Mouse (Mus musculus) hindlimb bud, embryonic 11.5 days (tissue): ENCODE data around the gene Pnldc1.
"Not testable (repeated sequence)": the region's sequence is repeated elsewhere in the genome, so short reads cannot be mapped to it uniquely, and the experiment has no call there.

Experiments used
- DNase-seq: peaks from one replicate; pipeline ENCODE4 v3.0.0-alpha.2; 2012; ENCODE audit warnings: low read depth, low spot score; ENCODE audit errors: extremely low spot score

Pnldc1 gene

GRCm38 (mm10) chr17:12909361-12910280, at the start of gene Pnldc1:
Pnldc1 (minus strand) TSS chr17:12910230.
- no peak for DNase-seq

DNA sequence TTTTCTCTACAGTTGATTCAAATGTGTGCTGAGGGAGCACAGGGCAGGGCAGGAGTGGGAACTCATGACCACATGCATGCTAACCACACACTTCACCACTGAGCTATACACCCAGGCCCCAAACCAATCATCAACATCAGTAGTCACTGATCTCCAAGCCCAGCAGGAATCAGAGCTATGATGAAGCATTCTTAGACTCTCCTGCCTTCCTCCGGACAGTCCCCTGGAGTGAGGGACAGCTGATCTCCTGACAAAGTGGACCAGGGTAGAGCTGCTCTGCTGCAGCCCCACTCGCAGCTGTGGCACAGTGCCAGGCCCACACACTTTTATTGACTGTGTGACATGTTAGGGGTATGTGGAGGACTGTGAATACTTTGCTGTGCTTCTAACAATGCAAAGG, 49.3 kb upstream of the Pnldc1 start:
- not testable (repeated sequence) for DNase-seq

DNA sequence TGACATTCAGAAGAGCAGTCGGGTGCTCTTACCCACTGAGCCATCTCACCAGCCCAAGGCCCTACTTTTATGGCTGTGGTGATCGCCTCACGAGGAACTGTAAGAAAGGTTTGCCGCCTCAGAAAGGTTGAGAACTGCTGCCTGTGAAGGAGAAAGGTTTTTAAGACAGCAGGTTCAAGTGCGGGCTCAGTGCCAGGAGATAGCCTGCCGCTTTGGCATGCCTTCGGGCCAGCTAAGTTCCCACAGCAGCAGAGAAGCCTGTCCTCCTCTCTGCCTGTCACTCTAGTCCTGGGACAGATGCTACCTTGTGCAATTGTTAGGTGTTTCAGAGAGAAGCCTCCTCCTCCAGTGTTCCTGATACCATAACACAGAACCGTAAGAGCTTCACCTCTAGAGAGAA, 46.6 kb upstream of the Pnldc1 start:
- no peak for DNase-seq

- DNase-seq: no peak
Observed at GRCm38 (mm10) chr17:12949669-12950068, 39.6 kb upstream of the Pnldc1 start.

DNA sequence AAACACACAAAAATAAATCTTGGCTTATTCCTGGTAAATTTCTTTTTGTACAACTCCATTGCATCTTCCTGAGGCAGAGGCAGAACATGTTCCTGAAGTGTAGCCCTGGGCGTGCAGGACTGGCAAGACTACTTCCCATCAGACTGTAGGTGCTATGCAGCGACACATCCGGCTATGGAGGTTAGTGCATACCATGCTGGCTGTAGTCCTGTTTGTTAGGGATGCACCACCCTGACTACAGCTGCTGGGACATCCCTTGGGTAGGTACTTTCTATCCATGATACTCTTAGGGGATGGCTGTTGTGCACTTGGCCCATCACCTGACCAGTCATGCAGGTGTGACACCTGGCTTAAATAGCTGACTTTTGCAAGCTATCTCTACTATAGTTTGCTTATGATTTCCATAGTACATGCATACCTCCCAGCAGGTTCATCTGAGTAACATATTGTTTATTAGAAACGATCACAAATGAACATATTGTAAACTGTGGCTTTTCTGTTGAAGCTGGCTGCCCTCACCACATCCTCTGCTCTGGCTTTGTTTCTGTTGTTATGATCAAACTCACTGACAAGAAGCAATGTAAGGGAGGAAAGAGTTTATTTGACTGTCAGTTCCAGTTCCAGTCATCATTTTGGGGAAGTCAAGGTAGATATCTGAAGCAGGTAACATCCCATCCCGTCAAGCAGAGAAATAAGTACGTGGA, 32.6 kb upstream of the Pnldc1 start:
- no peak for DNase-seq

DNA sequence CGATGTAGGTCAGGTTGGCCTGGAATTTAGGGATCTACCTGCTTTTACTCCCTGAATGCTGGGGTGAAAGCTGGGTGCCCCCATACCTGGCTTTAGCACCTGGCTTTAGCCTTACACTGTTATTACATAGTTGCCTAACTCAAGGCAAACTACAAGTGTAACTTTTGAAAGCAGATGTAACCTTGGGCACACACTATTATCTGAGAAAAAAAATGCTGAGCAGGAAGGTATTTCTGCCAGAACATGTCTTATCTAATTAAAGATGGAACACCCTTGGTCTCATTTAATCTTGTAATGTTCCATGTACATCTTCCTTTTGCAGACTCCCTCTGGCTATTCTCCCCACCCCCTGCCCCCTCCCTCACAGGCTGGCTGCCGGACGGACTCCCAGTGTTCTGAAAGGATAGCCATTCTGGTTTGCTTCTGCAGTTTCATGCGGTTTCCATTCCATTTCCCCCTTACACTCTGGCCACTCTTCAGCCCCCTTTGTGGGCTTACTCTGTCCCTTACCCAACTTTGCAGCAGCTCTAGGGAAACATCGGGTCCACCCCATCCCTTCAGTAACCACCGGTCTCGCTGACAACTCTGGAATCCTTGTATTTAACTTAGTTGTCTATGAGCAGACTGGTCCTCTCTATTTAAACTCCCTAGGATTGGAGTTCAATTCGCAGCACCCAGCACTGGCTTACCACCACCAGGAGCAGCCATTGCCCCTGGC, 31.7 kb upstream of the Pnldc1 start:
- no peak for DNase-seq

DNA sequence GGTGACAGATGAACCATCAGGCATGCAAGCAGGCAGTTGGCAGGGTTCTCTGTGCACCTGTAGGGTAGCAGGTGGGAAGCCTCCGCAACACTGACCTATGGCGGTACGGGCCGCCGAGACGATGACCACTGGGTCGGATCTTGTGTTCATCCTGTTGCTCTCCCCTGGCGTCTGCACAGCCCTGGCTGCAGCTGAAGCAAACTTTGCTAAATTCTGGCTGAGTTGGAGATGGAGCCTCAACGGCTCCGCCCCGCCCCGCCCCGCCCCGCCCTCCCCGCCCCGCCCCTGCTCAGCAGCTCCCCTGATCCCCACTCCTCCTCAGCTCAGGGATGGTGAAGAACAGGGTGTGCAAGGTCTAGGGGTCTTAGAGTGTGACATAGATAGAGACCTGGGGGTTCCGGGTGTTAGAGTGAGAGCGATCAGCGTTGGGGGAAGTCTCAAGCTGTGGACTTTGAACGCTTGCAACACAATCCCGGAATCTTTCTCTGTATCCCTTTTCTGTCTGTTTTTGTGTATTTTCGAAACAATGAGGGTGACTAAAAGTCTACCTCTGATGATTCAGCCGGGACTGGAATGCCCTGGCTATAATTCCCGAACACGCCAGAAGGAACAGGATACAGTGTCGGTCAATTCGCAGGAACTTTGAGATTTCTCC, 30.2 kb upstream of the Pnldc1 start, which contains the start of gene Acat3:
Gene Acat3, minus strand, starts transcription at position 450 of the 655 bp plus-strand sequence.
- no peak for DNase-seq

GRCm38 (mm10) chr17:12939377-12940148, 29.5 kb upstream of the Pnldc1 start:
- DNase-seq: not testable (repeated sequence)

DNA sequence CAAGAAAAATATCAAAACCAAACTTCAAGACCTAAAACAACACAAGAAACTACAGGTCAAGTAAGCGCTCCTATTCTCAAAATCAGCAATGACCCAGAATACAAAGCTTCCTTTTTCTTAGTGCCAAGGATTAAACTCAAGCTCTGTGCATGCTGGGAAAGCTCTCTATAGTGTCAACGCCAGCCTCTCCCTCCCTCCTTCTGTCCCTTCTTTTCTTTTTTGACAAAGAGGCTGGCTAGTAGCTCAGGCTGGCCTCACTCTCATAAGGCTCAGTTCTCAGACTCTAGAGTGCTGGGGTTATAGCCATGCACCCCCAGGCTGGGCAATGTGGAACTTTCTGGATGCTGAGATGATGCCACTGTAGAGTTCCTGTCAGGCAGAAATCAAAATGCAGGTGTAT, 28.0 kb upstream of the Pnldc1 start:
- DNase-seq: no peak

DNA sequence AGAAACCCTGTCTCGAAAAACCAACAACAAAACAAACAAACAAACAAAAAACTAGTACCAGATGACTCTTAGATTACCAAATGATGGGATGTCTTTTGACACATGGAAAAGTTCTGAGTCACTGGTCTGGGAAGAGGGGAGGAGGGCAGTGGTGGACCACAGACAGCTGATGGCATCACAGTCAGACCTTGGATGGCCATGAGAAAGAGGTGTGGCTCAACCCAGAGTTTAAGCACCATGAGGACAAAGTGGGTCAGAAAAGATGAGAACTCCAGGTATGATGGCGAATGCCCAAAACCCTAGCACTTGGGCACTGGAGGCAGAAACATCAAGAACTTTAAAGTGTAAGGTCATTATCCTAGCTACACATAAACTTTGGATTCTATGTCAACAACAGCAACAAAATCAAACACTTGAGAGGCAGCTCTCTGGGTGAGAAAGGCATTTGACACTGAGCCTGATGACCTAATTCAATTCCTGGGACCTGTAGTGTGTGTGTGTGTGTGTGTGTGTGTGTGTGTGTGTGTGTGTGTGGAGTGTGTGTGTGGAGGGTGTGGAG, 27.5 kb upstream of the Pnldc1 start:
- DNase-seq: no peak

DNA sequence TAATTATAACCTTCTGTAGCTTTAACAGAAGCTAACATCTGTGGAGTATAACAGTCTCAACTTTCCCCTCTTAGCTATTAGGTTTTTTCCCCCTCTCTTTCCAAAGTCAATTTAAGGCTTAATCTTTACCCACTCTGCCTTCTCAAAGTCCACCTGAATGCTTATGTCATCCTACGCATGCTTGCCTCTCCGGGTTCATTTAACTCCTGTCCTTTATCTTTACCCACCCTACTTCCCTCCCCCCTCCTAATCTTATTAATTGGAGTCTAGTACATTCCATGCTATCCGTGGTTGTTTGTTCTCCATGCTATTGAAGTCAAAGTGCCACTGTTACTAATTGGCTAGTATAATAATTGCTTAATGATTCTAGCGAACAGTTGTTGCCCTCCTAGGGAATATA, 25.7 kb upstream of the Pnldc1 start:
- no peak for DNase-seq

- DNase-seq: not testable (repeated sequence)
Observed at GRCm38 (mm10) chr17:12931576-12931975, 21.5 kb upstream of the Pnldc1 start.

DNA sequence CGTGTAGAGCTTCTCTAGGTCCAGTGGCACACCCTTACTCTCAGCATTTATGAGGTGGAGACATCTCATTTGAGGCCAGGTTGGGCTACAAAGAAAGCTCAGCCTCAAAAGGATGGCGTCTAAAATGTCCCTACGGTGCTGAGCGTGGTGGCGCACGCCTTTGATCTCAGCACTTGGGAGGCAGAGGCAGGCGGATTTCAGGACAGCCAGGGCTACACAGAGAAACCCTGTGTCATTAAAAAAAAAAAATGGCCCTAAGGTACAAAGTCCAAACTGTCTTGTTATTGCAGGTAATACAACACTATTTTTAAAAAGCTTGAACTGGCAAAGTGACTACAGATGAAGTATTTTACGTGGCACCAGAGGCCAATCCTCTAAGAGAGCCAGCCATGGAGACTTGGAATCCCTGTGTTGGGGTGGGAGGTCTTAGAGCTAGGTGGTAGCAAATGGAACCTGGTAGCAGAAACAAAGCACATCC, 15.7 kb upstream of the Pnldc1 start:
- no peak for DNase-seq

GRCm38 (mm10) chr17:12925001-12925400, 15.0 kb upstream of the Pnldc1 start:
- DNase-seq: no peak

DNA sequence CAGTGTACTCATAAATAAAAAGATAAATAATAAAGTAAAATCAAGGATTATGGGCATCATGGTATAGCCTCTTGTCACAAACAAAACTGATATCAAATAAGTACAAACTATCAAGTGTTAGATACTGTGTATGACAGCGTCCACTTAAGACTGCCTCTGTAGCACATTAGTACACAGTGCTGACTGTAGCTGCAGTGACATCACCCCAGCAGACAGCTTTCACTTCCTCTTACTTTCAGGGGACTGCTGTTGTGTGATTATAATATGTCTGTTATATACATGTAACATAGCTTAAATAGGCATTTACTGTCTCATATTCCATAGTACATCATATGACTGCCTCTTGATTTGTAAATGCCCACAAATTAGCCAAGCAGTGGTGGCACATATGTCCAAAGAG, 11.0 kb upstream of the Pnldc1 start:
- no peak for DNase-seq

- DNase-seq: no peak
Observed at GRCm38 (mm10) chr17:12916588-12917380, 6.8 kb upstream of the Pnldc1 start.

DNA sequence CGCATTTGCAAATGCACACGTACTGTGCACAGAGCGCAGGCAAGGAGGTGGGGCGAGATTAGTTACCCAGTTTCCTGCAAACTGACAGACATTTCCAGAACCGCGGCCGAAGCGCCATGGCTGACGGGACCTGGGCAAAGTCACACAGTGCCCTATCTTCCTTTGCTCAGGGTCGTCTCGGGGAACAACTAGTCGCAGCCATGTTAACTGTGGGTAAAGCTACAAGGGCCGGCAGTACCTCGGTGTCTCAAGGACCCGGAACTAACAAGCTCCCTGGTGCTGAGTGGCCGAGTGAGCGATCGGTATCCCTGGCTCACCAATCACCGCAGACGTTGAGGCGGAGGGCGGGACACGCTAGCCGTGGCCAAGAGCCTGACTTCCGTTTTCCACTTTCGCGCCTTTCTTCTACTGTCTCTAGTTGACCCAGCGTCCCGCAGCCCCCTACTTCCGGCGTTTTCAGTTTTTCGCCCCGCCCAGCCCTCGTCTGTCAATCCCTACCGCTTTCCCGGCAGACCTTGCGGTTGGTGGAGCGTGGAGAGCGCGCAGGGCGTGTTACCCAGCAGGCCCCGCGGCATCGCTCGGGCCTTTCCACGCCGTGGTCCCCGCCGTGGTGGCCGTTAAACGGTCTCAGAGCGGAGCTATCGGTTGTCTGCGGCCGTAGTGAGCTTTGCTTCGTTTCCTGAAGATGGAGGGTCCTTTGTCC, 6.0 kb upstream of the Pnldc1 start, which contains the start of gene Mrpl18:
Gene Mrpl18, minus strand, starts transcription at position 465 of the 703 bp plus-strand sequence.
- peak; percentile 95 for DNase-seq

GRCm38 (mm10) chr17:12915488-12915880, 5.5 kb upstream of the Pnldc1 start, which contains the start of gene Tcp1:
Tcp1 (plus strand) TSS chr17:12915701.
- DNase-seq: no peak
